Mouse (Mus musculus) spleen, adult 12 weeks (tissue): ENCODE data around the gene Olfr658.

Experiments
- DNase-seq: peaks from one replicate; pipeline ENCODE4 v3.0.0; 2022; ENCODE audit warnings: low spot score

Olfr658 gene

GRCm38 (mm10) chr7:104646841-104647482 lies at the start of gene Olfr658:
Gene Olfr658, minus strand, starts transcription at chr7:104647305.
- peak; percentile 7 for DNase-seq

DNA sequence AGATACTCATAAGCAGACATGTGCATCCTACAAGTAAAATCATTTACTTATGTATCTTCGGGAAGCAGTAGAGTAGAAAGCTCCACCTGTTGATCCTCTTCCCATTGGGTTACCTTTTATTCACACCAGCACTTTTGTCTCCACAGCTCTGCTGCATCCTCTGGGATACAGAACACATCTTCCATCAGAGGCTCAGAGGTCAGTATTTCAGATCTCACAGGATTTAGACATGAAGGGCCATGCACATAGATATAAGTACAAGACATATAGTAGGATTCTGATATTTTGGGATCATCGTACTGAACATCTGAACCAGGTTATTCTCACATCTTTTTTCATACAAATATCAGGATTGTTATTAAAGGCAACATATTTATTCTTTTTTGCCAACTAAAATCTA lies 39.1 kb upstream of the Olfr658 start, which contains the start of gene Olfr661:
Olfr661 (plus strand) TSS at position 301 of the 400 bp plus-strand sequence.
- no peak for DNase-seq

GRCm38 (mm10) chr7:104666453-104666852 lies 19.3 kb upstream of the Olfr658 start, which contains the start of gene Olfr659:
Gene Olfr659, plus strand, starts transcription at chr7:104666753.
- DNase-seq = no peak

DNA sequence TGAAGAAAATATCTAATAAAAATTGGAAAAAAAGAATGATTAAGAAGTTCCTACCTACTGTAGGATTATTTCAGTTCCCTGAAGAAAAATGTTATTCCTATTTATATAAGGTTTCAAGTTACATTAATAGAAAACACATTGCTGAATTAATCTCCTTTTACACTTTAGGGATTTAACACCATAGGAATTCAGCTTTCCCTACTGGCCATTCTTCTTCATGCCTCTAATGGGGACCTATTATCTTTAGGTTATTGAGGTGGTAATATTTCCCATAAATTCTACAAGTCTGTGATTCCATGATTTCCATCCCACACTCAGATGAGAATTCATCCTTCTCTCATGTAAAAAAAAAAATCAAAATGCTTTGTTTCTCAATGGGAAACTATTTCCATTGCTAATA lies 22.6 kb downstream of the Olfr658 start, which contains the start of gene Olfr657:
Olfr657 (plus strand) TSS at position 301 of the 400 bp plus-strand sequence.
- DNase-seq = no peak

DNA sequence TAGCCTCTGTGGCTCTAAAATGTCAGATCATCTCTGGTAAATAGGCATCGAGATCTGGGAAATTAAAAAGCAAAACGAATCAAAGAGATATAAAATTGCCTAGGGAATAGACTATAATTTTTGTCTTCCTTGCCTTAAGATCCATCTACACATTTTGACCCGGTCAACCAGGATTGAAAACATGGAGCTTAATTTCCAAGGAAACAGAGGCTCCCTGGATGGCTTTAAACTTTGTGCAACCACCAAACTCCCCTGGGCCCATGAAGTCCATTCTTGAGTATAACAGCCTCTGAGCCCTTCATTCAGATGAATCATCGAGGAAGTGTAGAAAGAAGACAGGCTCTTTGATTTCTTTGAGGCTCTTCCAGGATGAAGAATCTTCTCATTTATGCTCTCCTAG lies 33.5 kb downstream of the Olfr658 start, which contains the start of gene Olfr656:
Olfr656 (plus strand) TSS at position 301 of the 400 bp plus-strand sequence.
- no peak for DNase-seq

DNA sequence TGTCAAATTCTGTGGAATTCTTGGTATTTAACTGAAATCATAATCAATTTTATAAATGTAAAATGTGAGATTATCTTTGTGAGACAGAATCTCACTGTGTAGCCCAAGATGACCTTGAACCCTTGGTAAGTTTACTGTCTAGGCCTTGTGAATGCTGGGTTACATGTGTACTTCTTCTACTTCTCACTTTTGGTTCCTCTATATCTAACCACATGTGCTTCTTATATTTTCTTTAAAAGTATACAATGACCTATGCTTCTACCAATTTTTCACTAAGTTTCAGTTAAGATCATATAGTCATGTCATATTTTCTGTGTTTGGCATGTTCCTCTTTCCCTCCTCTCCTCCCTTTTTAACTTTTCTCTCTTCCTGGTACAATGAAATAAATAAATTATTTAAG lies 42.4 kb downstream of the Olfr658 start:
- no peak for DNase-seq

- peak; percentile 20 for DNase-seq
These were observed 43.9 kb downstream of the Olfr658 start for GRCm38 (mm10) chr7:104603173-104603572.

DNA sequence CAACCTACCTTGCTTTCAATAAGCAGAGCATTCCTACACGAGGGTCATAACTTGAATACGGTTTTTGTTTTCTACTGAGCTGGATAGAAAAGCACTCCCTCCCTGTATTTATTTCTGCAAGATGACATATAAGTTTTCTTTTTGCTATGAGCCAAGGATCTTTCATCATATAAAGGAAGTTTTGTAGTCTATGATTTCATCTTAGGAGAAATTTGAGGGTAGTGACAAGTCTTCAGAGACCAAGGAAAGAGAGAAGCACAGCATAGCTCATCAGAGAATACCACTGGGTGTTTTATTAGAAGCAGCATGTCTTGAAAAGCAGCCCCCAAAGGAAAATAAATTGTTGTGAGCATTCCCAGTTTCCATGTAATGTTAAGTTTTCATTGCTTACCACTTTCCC lies 45.4 kb downstream of the Olfr658 start, which contains the start of gene Olfr655:
Olfr655 (minus strand) TSS at position 101 of the 400 bp plus-strand sequence.
- DNase-seq = no peak
